Mouse (Mus musculus) bone marrow macrophage, adult 2 months (primary cell): ENCODE data around the gene Hivep2. TPM values are rescaled to one million over a fixed set of nuclear protein-coding genes. Genes with fewer than 3 reads are reported as not detected.

Source experiments
- H3K27ac ChIP-seq: 2 replicates; pipeline ENCODE4 v1.5.1; 2012; ENCODE audit warnings: low read depth, low read length; ENCODE audit not compliant: insufficient read depth
- H3K4me1 ChIP-seq: 2 replicates; pipeline ENCODE4 v1.6.1; 2012; ENCODE audit warnings: low read length; ENCODE audit not compliant: control insufficient read depth, insufficient read depth
- H3K4me3 ChIP-seq: 2 replicates; pipeline ENCODE4 v1.5.1; 2012; ENCODE audit warnings: mild to moderate bottlenecking, low read length, moderate library complexity; ENCODE audit not compliant: insufficient read depth
- CTCF ChIP-seq: IDR thresholded peaks from 2 replicates; pipeline ENCODE4 v1.5.1; 2012; ENCODE audit warnings: low read depth, mild to moderate bottlenecking, low read length, moderate library complexity
- POLR2A ChIP-seq: IDR thresholded peaks from 2 replicates; pipeline ENCODE4 v1.6.1; 2012; ENCODE audit warnings: mild to moderate bottlenecking, low read depth, low read length, borderline replicate concordance
- polyA plus RNA-seq: library from polyadenylated mRNA; stranded (reverse); fragments of >200 nt; gene quantifications from 2 replicates; pipeline ENCODE4 v1.2.4, GENCODE M21; 2012; ENCODE audit not compliant: missing spikeins, insufficient read depth, insufficient read length

The Hivep2 gene
- polyA plus RNA-seq, 1 experiment = 1.6 TPM

DNA sequence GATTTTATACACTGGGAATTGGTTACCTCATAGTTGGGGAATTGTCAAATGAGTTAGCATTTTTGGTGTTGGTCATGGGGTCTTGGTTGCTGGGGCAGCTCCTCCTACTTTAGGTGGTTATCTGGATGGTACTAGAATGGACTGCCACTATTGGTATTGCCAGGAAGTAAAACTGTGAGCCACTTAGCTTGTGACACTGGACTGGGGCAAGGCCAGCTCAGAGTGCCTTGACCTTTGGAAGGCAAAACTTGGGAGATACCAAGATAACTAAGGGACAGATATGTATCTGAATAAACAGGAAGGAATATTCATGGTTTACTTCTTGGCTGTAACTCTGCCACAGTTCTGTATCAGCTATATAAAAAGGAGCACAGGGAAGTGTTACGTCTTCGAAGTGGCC lies 20.7 kb downstream of the Hivep2 start:
- H3K4me1 ChIP-seq = peaks cover 33% of the 10 kb centered on the region
- no peak overlapping the region for H3K27ac ChIP-seq
- TF ChIP-seq POLR2A = no peak
- no peak for TF ChIP-seq CTCF
- H3K4me3 ChIP-seq = no peak overlapping the region

GRCm38 (mm10) chr10:13987336-13987735 lies 21.5 kb downstream of the Hivep2 start:
- no peak overlapping the region for H3K4me3 ChIP-seq
- TF ChIP-seq POLR2A (no peak), CTCF (no peak)

GRCm38 (mm10) chr10:13988280-13988679 lies 22.4 kb downstream of the Hivep2 start:
- TF ChIP-seq POLR2A (no peak), CTCF (no peak)
- no peak overlapping the region for H3K27ac ChIP-seq
- no peak overlapping the region for H3K4me3 ChIP-seq
- H3K4me1 ChIP-seq = peaks cover 29% of the 10 kb centered on the region

More at GRCm38 (mm10) chr10:13987336-13987735, 21.5 kb downstream of the Hivep2 start:
- Histone ChIP-seq H3K27ac (no peak overlapping the region), H3K4me1 (peaks cover 31% of the 10 kb centered on the region)

GRCm38 (mm10) chr10:13988757-13989156 lies 22.9 kb downstream of the Hivep2 start:
- no peak overlapping the region for H3K4me3 ChIP-seq

DNA sequence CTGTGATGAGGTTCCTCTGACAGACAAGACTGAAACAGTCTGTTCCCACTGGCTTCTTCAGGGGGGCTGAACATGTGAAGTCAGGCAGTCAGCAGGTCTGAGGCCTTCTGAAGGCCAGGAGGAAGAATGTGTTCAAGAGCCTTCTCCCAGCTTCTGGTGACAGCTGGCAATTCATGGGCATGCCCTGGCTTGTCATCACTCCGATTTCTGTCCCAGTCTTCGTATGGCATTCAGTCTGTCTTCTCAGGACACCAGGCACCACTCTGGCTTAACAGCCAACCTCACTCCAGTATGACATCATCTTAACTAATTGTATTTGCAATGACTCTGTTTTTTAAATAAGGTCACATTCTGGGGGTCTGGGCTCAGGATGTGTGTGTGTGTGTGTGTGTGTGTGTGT lies 25.0 kb downstream of the Hivep2 start:
- Histone ChIP-seq H3K4me1 (peaks cover 25% of the 10 kb centered on the region), H3K27ac (no peak overlapping the region), H3K4me3 (no peak overlapping the region)
- TF ChIP-seq CTCF = no peak
- TF ChIP-seq POLR2A = no peak

More at GRCm38 (mm10) chr10:13988757-13989156, 22.9 kb downstream of the Hivep2 start:
- TF ChIP-seq POLR2A (no peak), CTCF (no peak)
- H3K27ac ChIP-seq = no peak overlapping the region
- peaks cover 29% of the 10 kb centered on the region for H3K4me1 ChIP-seq

DNA sequence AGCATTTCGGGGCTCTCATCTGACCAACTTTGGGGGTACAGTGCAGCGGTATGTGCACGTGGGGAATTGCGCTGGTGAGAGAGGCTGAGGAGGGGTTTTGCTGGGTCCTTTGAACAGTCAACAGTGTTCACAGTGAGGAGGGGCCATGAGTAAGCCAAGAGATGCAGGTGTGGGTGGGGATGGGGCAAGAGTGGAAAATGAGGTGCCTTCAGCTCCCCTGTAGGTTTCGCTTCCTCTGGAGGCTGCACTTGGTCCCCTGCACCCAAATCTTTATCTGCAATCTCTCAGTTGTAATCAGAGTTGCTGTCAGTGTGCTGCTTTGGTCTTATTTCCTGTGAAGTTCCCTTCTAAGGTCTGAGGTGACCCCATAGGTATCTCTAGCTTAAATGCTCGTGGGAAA lies 27.5 kb downstream of the Hivep2 start:
- TF ChIP-seq POLR2A (no peak), CTCF (no peak)
- H3K27ac ChIP-seq = no peak overlapping the region
- H3K4me1 ChIP-seq = peaks cover 12% of the 10 kb centered on the region
- no peak overlapping the region for H3K4me3 ChIP-seq

DNA sequence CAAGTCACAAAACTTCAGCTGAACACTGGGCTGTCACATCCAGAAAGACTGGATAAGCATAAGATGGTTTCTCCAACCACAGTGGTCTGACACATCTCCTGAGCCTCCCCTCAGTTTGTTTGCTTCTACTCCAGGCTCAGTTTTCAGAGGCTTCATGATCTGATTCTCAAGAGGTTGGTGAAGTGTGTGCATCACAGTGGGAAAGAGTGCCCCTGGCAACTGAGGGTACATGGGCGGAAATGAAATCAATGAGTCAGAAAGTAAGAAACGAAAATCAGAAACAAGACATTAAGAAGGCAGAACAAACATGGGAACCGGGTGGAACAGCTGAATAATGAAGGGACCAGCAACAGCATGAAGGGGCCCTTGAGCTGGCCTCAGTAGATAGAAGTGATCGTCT lies 31.5 kb downstream of the Hivep2 start:
- no peaks in the 10 kb centered on the region for H3K4me1 ChIP-seq
- TF ChIP-seq POLR2A = no peak
- no peak for TF ChIP-seq CTCF
- no peak overlapping the region for H3K27ac ChIP-seq
- H3K4me3 ChIP-seq = no peak overlapping the region

- Histone ChIP-seq H3K4me1 (no peaks in the 10 kb centered on the region), H3K27ac (no peak overlapping the region), H3K4me3 (no peak overlapping the region)
- no peak for TF ChIP-seq POLR2A
- TF ChIP-seq CTCF = no peak
Observed at GRCm38 (mm10) chr10:14004769-14005517, 39.1 kb downstream of the Hivep2 start.

DNA sequence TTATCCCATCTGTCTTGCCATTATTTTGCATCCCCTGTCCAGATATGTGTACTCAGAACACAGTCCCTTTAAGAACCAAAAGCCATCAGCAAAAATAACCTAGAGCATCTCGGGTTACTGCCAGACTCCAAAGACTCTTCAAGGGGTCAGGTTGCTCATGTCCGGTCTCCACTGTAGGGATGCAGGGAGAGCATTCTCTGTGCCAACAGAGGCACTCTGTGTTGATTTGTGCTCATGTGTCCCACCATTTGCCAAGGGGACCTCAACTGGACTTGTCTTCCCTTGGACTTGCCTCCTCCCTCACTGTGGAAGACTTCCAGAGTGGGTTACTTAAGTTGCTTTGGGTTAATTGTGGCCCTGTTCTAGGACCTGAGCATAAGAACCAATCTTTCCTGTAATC lies 43.8 kb downstream of the Hivep2 start:
- no peak overlapping the region for H3K4me3 ChIP-seq
- no peak overlapping the region for H3K27ac ChIP-seq
- no peak for TF ChIP-seq CTCF
- no peak for TF ChIP-seq POLR2A
- H3K4me1 ChIP-seq = no peaks in the 10 kb centered on the region

DNA sequence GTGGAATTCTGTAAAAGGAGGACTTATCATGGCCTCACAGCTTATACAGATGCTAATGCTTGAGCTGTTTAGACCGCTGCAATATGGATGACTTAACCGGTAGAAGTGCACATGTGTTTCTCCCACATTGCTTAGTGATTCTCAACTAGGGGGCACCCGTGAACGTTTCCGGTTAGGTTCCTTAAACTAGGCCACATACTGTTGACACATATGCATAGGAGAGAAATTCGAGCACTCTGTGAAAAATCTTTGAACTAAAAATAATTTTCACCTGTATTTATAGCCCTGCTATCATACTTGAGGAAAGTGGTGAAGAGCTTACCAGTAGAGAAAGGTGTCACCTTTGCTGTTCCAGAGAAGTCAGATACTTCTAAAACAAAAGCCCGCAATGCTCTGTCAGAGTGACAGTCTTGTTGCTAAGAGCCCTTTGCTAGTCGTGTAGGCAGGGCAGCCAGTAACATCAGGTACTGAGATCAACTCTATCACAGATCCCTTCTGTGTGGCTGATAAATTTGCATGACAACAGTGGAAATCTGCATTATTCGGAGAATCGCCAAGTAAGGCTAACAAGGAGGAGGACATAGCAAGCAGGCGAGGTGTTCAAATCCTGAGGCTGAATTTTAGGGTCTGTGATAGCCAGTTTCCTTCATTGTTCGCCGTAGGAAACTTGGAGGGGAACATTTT lies 50.6 kb downstream of the Hivep2 start:
- peaks cover 9% of the 10 kb centered on the region for H3K4me1 ChIP-seq
- H3K27ac ChIP-seq = no peak overlapping the region
- TF ChIP-seq POLR2A (no peak), CTCF (no peak)
- H3K4me3 ChIP-seq = no peak overlapping the region
